Mouse (Mus musculus) embryonic fibroblast, embryonic 13.5 days (primary cell): ENCODE results near the gene Sema4a. TPM values are rescaled to one million over a fixed set of nuclear protein-coding genes. Genes with fewer than 3 reads are reported as not detected.

ENCODE experiments used
- H3K27ac ChIP-seq: 2 replicates; pipeline ENCODE4 v1.5.1; 2012; ENCODE audit warnings: low read length, control low read depth, inconsistent platforms; ENCODE audit not compliant: insufficient read depth
- H3K4me1 ChIP-seq: 2 replicates; pipeline ENCODE4 v1.6.1; 2011; ENCODE audit warnings: low read length; ENCODE audit not compliant: control insufficient read depth, insufficient read depth
- H3K4me3 ChIP-seq: 2 replicates; pipeline ENCODE4 v1.5.1; 2011; ENCODE audit warnings: mild to moderate bottlenecking, control low read depth, low read length; ENCODE audit not compliant: insufficient read depth
- CTCF ChIP-seq: IDR thresholded peaks from 2 replicates; pipeline ENCODE4 v1.5.1; 2011; ENCODE audit warnings: mild to moderate bottlenecking, control low read depth, low read length, moderate library complexity, borderline replicate concordance; ENCODE audit not compliant: insufficient read depth
- POLR2A ChIP-seq: IDR thresholded peaks from 2 replicates; pipeline ENCODE4 v1.6.1; 2011; ENCODE audit warnings: low read depth, mild to moderate bottlenecking, control low read depth, low read length, moderate library complexity
- polyA plus RNA-seq: library from polyadenylated mRNA; stranded (reverse); fragments of >200 nt; gene quantifications from 2 replicates; pipeline ENCODE4 v1.2.4, GENCODE M21; 2011; ENCODE audit warnings: low read depth; ENCODE audit not compliant: missing spikeins, insufficient read length

Sema4a gene
- polyA plus RNA-seq, 1 experiment = 0.25 TPM

DNA sequence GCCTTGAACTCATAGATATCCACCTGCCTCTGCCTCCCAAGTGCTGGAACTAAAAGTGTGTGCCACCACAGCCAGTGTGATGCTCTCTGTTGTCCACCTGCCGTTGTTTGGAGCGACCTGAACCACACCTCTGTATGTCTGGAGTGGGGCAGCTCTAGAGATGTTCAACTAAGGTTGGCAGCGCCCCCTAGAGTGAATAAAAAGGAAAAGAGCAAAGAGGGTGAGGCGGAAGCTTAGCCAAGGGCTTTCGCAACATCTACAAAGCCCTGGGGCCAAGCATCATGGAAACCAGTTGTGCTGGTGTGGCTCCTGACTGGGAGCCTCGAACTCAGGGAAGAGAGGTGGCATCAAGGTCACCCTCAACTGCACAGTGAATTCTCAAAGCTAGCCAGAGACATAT, 15.4 kb upstream of the Sema4a start:
- TF ChIP-seq CTCF = no peak

DNA sequence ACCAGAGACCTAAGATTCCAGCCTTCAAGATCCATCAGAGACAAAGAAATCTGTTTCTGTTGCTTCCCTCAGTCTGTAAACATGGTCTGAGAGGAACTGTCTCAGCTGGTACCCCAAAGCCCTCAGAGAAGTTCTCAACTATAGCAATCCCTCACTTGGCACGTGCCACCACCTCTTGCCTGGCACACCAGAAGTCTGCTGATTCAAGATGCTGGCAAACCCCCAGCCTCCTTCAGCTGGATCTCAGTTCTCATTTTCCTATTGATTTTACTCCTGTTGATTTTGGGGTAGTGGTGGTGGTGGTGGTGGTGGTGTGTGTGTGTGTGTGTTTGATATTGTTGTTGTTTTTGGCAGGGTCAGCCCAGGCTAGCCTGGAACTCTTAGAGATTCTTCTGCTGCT, 12.6 kb upstream of the Sema4a start:
- Histone ChIP-seq H3K4me1 (no peaks in the 10 kb centered on the region), H3K27ac (no peak overlapping the region), H3K4me3 (no peak overlapping the region)
- TF ChIP-seq CTCF (no peak), POLR2A (no peak)

More for the DNA sequence above, 15.4 kb upstream of the Sema4a start:
- no peak overlapping the region for H3K4me3 ChIP-seq
- H3K27ac ChIP-seq = no peak overlapping the region
- H3K4me1 ChIP-seq = no peaks in the 10 kb centered on the region

DNA sequence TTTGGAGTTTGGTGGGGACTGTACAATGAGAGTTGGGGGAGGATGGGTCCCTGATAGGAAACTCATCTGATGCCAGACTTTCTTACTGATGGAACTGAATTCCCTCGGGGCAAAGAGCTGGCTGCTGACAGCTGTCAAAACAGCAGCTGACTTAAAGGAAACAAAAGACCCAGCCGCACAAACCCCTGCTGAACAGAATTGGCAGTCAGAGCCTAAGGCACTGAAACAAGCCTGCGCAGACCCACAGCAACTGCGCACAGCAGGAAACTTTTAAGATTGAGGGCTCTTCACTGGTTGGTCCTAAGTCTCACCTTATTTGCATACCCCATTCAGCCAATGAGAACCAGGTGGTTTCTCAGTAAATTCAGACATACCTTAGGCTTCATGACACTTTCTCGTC, 12.0 kb upstream of the Sema4a start:
- no peak for TF ChIP-seq POLR2A
- no peak for TF ChIP-seq CTCF

DNA sequence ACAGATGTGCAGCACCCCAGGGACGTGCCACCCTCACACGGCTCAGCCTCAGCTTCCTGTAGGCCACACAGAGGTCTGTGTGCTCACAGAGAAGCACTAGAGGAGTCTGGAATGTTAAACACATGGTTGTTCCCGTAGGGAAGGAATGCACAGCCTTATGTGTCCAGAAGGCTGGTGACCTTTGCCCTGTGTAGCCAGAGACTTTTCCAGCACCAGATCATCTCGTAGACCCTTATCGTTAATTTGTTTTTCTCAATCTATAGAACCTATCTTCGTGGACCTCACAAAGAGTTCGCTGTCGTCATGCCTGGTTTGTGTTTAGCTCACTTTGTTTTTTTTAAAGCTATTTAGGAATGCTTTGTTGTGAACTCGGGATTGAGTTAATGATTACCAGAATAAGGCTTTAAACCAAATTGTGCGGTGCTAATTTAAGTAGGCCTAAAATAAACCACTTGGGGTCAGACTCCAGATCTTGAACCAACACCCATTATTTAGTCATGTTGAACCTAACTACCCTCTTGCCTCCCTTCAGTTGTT, 10.0 kb upstream of the Sema4a start:
- Histone ChIP-seq H3K4me1 (peaks cover 3% of the 10 kb centered on the region; the same call in 1 of the 2 replicates), H3K27ac (no peak overlapping the region), H3K4me3 (no peak overlapping the region)
- no peak for TF ChIP-seq POLR2A
- TF ChIP-seq CTCF = no peak

More for the DNA sequence above, 12.0 kb upstream of the Sema4a start:
- Histone ChIP-seq H3K4me3 (no peak overlapping the region), H3K27ac (no peak overlapping the region), H3K4me1 (peaks cover under 1% of the 10 kb centered on the region; the same call in 1 of the 2 replicates)

DNA sequence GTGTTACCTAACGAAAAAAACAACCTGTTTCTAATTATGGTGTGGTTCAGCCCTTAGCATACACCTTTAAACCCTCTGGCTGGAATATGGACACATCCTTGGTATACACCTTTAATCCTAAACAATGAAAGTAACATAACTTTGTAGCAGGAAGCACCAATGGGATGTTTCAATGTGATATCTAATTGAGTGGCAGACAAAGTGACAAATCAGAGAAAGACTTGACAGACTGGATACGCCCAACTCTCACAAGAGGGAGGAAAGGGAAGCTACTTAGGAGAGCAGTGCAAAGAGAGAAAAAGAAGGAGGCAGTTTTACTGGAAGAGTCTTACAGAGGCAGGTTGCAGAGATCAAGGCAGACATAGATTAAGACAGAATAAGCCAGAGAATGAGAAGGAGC, 8.5 kb upstream of the Sema4a start:
- Histone ChIP-seq H3K27ac (no peak overlapping the region), H3K4me3 (no peak overlapping the region), H3K4me1 (peaks cover 6% of the 10 kb centered on the region)
- no peak for TF ChIP-seq POLR2A
- no peak for TF ChIP-seq CTCF

DNA sequence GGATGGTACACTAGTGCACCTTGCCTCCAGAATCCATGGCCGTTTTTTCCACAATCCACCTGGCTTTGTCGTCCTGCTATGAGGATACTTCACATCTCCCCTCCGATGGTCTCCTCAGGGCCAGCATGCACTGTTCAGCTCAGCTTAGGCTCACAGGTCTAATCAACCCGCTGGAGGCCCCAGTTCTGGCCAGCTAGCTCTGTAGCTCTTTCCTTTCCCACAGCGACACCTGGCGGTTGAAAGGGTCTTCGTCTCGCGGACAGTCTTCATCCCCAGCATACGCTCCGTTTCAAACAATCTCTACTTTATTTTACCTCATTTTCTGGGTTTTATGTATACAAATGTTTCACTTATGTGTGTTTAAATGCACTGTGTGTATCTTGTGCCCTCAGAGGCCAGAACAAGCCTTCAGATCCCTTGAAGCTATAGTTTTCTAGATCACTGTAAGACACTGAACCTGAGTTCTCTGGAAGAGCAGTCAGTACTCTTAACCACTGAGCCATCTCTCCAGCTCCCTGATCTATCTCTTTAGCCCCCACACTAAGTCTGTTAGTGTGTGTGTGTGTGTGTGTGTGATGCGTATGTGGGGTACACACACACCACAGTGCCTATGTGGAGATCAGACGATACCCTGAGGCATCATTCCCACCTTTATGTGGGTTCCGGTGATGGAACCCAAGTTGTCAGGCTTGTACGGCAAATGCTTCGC, 6.3 kb upstream of the Sema4a start:
- Histone ChIP-seq H3K4me1 (peaks cover 8% of the 10 kb centered on the region), H3K4me3 (no peak overlapping the region), H3K27ac (no peak overlapping the region)
- TF ChIP-seq POLR2A (no peak), CTCF (peak; percentile 83)

DNA sequence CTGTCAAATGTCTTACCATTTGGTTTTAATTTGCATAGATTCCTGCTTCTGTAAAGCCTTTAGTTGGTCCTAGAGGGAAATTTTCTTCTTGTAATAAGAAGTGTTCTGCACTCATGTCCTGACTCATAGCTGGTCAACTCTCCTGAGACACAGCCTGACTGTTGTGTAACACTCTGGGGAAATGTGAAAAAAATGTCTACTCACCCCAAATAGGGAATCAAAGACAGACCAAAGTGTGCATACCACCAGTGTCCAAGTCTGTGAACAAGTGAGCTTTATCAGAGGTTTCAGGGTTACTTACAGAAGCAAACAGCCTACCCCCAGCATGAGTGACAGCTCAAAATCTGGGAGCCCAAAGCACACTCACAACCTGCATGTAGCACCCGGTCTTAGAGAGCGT, 4.1 kb upstream of the Sema4a start:
- Histone ChIP-seq H3K4me1 (peaks cover 8% of the 10 kb centered on the region), H3K4me3 (no peak overlapping the region), H3K27ac (no peak overlapping the region)
- no peak for TF ChIP-seq POLR2A
- TF ChIP-seq CTCF = no peak

DNA sequence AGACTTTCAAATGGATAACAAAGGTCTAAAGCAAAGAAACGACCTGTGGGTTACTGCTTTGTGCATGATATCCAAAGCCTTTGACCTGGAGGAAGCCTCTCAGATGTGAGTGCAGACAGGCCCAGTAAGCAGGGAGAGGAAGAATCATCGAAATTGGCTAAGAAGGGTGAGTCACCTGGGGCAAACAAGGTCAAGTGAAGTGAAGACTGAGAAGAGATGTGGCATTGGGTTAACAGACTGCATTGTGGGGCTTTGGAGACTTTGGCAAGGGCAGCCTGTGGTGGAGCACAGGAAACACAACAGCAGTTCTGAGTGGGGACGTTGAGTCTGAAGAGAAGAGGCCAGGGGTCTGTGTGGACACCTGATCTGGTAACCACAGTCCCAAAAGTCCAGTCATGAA, 3.4 kb upstream of the Sema4a start:
- H3K4me1 ChIP-seq = peaks cover 8% of the 10 kb centered on the region
- TF ChIP-seq CTCF (no peak), POLR2A (no peak)
- no peak overlapping the region for H3K4me3 ChIP-seq
- H3K27ac ChIP-seq = no peak overlapping the region

DNA sequence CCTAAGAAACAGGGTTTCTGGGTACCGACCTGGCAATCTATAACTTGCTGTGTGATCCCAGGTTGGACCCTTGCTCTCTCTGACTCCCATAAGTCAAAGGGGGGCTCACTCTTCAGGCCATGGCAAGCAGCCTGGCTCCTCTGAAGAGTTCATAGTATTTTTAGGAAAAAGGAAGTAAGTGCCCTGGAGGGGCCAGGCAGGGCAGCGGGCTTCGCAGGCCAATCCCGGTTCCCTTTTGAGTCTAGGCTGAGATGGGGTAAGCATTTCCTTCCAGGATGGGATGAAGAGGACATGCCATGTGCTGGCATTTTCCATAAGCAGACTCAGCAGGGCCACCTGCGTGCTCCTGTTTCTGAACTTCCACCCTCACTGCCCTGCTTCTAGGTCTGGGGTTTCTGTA, 953 bp downstream of the Sema4a start:
- Histone ChIP-seq H3K4me3 (no peak overlapping the region), H3K4me1 (peaks cover 5% of the 10 kb centered on the region; the same call in 1 of the 2 replicates), H3K27ac (no peak overlapping the region)
- TF ChIP-seq POLR2A = no peak
- TF ChIP-seq CTCF = no peak

DNA sequence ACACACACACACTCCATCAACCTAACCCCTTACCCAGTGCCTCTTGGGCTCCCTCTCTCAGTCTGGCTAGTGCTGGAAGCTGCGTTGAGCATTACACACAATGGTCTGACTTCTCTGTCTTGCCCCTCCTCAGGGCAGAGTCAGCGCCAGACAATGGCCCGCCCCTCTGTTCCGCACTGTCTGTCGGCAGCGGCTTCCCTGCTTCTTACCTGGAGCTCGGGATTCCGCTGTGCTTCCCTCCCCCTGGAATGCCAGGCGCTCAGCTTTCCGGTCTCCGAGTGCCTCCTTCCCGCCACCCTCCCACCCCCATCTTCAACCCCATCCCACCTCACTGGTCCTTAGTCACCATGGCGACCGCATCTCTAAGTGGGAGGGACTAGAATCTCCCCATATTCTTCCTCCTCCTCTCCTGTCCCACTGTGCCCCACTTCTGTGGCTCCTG, 2.2 kb downstream of the Sema4a start:
- no peak overlapping the region for H3K27ac ChIP-seq
- no peak for TF ChIP-seq CTCF
- no peak for TF ChIP-seq POLR2A
- no peak overlapping the region for H3K4me3 ChIP-seq
- H3K4me1 ChIP-seq = no peaks in the 10 kb centered on the region
